Mouse (Mus musculus): ENCODE results near the gene Gapvd1. TPM values are rescaled to one million over a fixed set of nuclear protein-coding genes. Genes with fewer than 3 reads are reported as not detected.
A peak's percentile ranks its signal among the peaks of the same experiment; 100 is the strongest.

Gene Gapvd1
- polyA plus RNA-seq, 1 experiment from 2014 or later, result 54.8 TPM

GRCm38 (mm10) chr2:34671385-34672026 is 83.5 kb downstream of the Gapvd1 start:
- no peaks in the 10 kb centered on the region for H3K27me3 ChIP-seq
- peak; percentile 36 for ATAC-seq
- no peak for DNase-seq (ENCODE audit: low read depth, low spot score)
- in situ Hi-C loops (cut with MboI; ENCODE audit: low pct_unique_long_range_greater_than_20kb), result no loop called here
- POLR2A ChIA-PET, result no interaction called here
- TF ChIP-seq CTCF (IDR thresholded peaks at IDR 0.05), result no peak
- CTCF ChIA-PET, result no interaction called here

- TF ChIP-seq CTCF (IDR thresholded peaks at IDR 0.05), result no peak
- ATAC-seq (no peak), DNase-seq (ENCODE audit: low read depth, low spot score) (no peak)
- peaks cover 1% of the 10 kb centered on the region for H3K27me3 ChIP-seq
- CTCF ChIA-PET, result no interaction called here
- POLR2A ChIA-PET, result no interaction called here
- in situ Hi-C loops (cut with MboI; ENCODE audit: low pct_unique_long_range_greater_than_20kb), result no loop called here
Measured at GRCm38 (mm10) chr2:34670470-34670869, 84.6 kb downstream of the Gapvd1 start.

- ChIA-PET POLR2A (no interaction called here), CTCF (no interaction called here)
- TF ChIP-seq CTCF (IDR thresholded peaks at IDR 0.05), result no peak
- DNase-seq (ENCODE audit: low read depth, low spot score) (no peak), ATAC-seq (no peak)
- in situ Hi-C loops (cut with MboI; ENCODE audit: low pct_unique_long_range_greater_than_20kb), result loop anchor here (5.0 kb wide), 1 partner anchor 293 kb away; the partner anchor contains the start of gene Traf1
- H3K27me3 ChIP-seq, result peaks cover 4% of the 10 kb centered on the region
Measured at GRCm38 (mm10) chr2:34669203-34669746, 85.8 kb downstream of the Gapvd1 start.

- ChIA-PET CTCF (no interaction called here), POLR2A (no interaction called here)
- peaks cover 4% of the 10 kb centered on the region for H3K27me3 ChIP-seq
- no peak for TF ChIP-seq CTCF (IDR thresholded peaks at IDR 0.05)
- ATAC-seq (no peak), DNase-seq (ENCODE audit: low read depth, low spot score) (no peak)
- in situ Hi-C loops (cut with MboI; ENCODE audit: low pct_unique_long_range_greater_than_20kb), result loop anchor here (5.0 kb wide), 1 partner anchor 294 kb away; the partner anchor contains the start of gene Traf1
Measured at GRCm38 (mm10) chr2:34668440-34669191, 86.4 kb downstream of the Gapvd1 start.

GRCm38 (mm10) chr2:34667820-34668219 is 87.2 kb downstream of the Gapvd1 start:
- in situ Hi-C loops (cut with MboI; ENCODE audit: low pct_unique_long_range_greater_than_20kb), result loop anchor here (5.0 kb wide), 1 partner anchor 294 kb away; the partner anchor contains the start of gene Traf1
- TF ChIP-seq CTCF (IDR thresholded peaks at IDR 0.05), result no peak
- peaks cover 10% of the 10 kb centered on the region for H3K27me3 ChIP-seq
- ATAC-seq (no peak), DNase-seq (ENCODE audit: low read depth, low spot score) (no peak)
- POLR2A ChIA-PET, result no interaction called here
- CTCF ChIA-PET, result no interaction called here

- ChIA-PET POLR2A (no interaction called here), CTCF (interaction anchor here (1.5 kb wide), 1 partner anchor 13 kb away, joined by 4 read pairs; no protein-coding TSS in a partner anchor)
- no peak for TF ChIP-seq CTCF (IDR thresholded peaks at IDR 0.05)
- DNase-seq (ENCODE audit: low read depth, low spot score) (no peak), ATAC-seq (peak; percentile 50)
- in situ Hi-C loops (cut with MboI; ENCODE audit: low pct_unique_long_range_greater_than_20kb), result loop anchor here (25.0 kb wide), 1 partner anchor 260 kb away; no protein-coding TSS in a partner anchor
- no peaks in the 10 kb centered on the region for H3K27me3 ChIP-seq
Measured at GRCm38 (mm10) chr2:34647410-34647809, 107.6 kb downstream of the Gapvd1 start.

GRCm38 (mm10) chr2:34646541-34646865 is 108.5 kb downstream of the Gapvd1 start:
- ATAC-seq (no peak), DNase-seq (ENCODE audit: low read depth, low spot score) (no peak)
- ChIA-PET CTCF (interaction anchor here (1.1 to 1.5 kb wide), 2 partner anchors 12 to 127 kb away, joined by 4 read pairs; no protein-coding TSS in a partner anchor), POLR2A (no interaction called here)
- TF ChIP-seq CTCF (IDR thresholded peaks at IDR 0.05), result no peak
- in situ Hi-C loops (cut with MboI; ENCODE audit: low pct_unique_long_range_greater_than_20kb), result loop anchor here (25.0 kb wide), 1 partner anchor 259 kb away; no protein-coding TSS in a partner anchor
- H3K27me3 ChIP-seq, result no peaks in the 10 kb centered on the region

- TF ChIP-seq CTCF (IDR thresholded peaks at IDR 0.05), result no peak
- DNase-seq (ENCODE audit: low read depth, low spot score), result no peak
- in situ Hi-C loops (cut with MboI; ENCODE audit: low pct_unique_long_range_greater_than_20kb), result loop anchor here (25.0 kb wide), 1 partner anchor 259 kb away; no protein-coding TSS in a partner anchor
- no peaks in the 10 kb centered on the region for H3K27me3 ChIP-seq
- ChIA-PET CTCF (interaction anchor here (1.1 to 1.5 kb wide), 2 partner anchors 12 to 126 kb away, joined by 4 read pairs; no protein-coding TSS in a partner anchor), POLR2A (no interaction called here)
- no peak for ATAC-seq
Measured at GRCm38 (mm10) chr2:34645851-34646540, 109.0 kb downstream of the Gapvd1 start.

GRCm38 (mm10) chr2:34644571-34645526 is 110.2 kb downstream of the Gapvd1 start:
- CTCF ChIA-PET, result no interaction called here
- in situ Hi-C loops (cut with MboI; ENCODE audit: low pct_unique_long_range_greater_than_20kb), result loop anchor here (5.0 to 25.0 kb wide), 2 partner anchors 258 to 668 kb away; no protein-coding TSS in a partner anchor

More at GRCm38 (mm10) chr2:34644571-34645526, 110.2 kb downstream of the Gapvd1 start:
- POLR2A ChIA-PET, result no interaction called here
- H3K27me3 ChIP-seq, result no peaks in the 10 kb centered on the region
- ATAC-seq (no peak), DNase-seq (ENCODE audit: low read depth, low spot score) (no peak)
- TF ChIP-seq CTCF (IDR thresholded peaks at IDR 0.05), result no peak
